Mouse (Mus musculus) spleen, adult 2 months (tissue): ENCODE results near the gene Gm10282.

ENCODE experiments used
- CTCF ChIP-seq: fragments of 200-500 bp; IDR thresholded peaks from 2 replicates; pipeline ENCODE4 v1.5.1; 2011; ENCODE audit warnings: mild to moderate bottlenecking, inconsistent platforms; ENCODE audit not compliant: insufficient read depth, insufficient read length, insufficient replicate concordance; ENCODE audit errors: extremely low read depth
- POLR2A ChIP-seq: fragments of 200-500 bp; IDR thresholded peaks from 2 replicates; pipeline ENCODE4 v1.6.1; 2011; ENCODE audit warnings: low read depth, low read length, inconsistent platforms

DNA sequence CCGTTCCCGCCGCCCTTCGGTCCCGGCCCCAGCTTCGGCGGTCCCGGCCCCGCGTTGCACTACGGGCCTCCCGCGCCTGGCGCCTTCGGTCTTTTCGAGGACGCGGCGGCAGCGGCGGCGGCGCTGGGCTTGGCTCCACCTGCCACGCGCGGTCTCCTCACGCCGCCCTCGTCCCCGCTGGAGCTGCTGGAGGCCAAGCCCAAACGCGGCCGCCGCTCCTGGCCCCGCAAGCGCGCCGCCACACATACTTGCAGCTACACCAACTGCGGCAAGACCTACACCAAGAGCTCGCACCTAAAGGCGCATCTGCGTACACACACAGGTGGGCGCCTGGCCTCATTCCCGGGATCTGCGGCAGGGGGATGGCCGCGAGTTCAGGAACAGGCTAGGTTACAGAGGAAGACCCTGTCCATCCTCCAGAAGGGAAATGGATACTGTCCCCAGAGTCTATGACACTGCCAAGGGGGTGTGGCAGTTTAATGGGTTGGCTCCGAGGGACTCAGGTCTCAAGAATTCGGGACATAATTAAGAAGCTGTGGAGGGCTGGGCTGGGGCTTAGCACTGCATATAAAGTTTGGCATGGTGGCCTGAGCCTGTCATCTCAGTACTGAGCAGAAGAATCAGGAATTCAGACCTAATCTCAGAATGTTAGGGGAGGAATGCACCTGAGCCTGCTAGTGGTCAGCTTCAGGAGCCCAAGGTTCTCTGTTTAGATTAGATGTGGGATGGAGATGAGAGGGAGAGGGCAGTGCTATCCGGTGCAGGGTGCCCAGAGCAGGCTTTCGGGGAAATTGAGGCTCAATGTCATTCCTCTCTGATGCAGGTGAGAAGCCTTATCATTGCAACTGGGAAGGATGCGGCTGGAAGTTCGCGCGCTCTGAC, 15.1 kb upstream of the Gm10282 start:
- TF ChIP-seq CTCF (no peak), POLR2A (no peak)
